Mouse (Mus musculus) liver, postnatal 0 days (tissue): Measurements from ENCODE around the gene Nudt19.

Experiments
- CTCF ChIP-seq: sonication (generic); IDR thresholded peaks from 2 replicates; pipeline ENCODE4 v1.5.1; 2016; ENCODE audit warnings: antibody characterized with exemption, low read depth
- EP300 ChIP-seq: IDR thresholded peaks from 2 replicates; pipeline ENCODE4 v1.6.1; 2016; ENCODE audit warnings: antibody characterized with exemption, low read depth, mild to moderate bottlenecking

GRCm38 (mm10) chr7:35530026-35530425, 26.1 kb downstream of the Nudt19 start:
- TF ChIP-seq EP300 (no peak), CTCF (no peak)
